Mouse (Mus musculus) lung, postnatal 0 days (tissue): Measurements from ENCODE around the gene Obp2b. TPM values are rescaled to one million over a fixed set of nuclear protein-coding genes. Genes with fewer than 3 reads are reported as not detected.

ENCODE experiments used
- ATAC-seq: fragments of 200-750 bp; cut with Nextera tagmentation; 2 replicates; pipeline ENCODE4 v1.8.0; 2017; ENCODE audit warnings: moderate library complexity
- DNase-seq: peaks from one replicate; pipeline ENCODE4 v3.0.0-alpha.2; 2016; ENCODE audit warnings: low spot score
- H3K27ac ChIP-seq: fragments of 300-500 bp; sonication (generic); 2 replicates; pipeline ENCODE4 v1.5.1; 2014; ENCODE audit warnings: antibody characterized with exemption, mild to moderate bottlenecking, low read length, mixed read lengths
- H3K27me3 ChIP-seq: fragments of 300-500 bp; sonication (generic); replicated peaks from 2 replicates; pipeline ENCODE4 v1.6.1; 2014; ENCODE audit warnings: low read length, mixed read lengths; ENCODE audit not compliant: insufficient read depth
- H3K36me3 ChIP-seq: fragments of 300-500 bp; sonication (generic); 2 replicates; pipeline ENCODE4 v1.6.1; 2014; ENCODE audit warnings: low read length, mixed read lengths; ENCODE audit not compliant: insufficient read depth
- H3K4me1 ChIP-seq: fragments of 300-500 bp; sonication (generic); 2 replicates; pipeline ENCODE4 v1.6.1; 2014; ENCODE audit warnings: antibody characterized with exemption, low read depth, low read length, mixed read lengths; ENCODE audit not compliant: insufficient read depth
- H3K4me2 ChIP-seq: fragments of 300-500 bp; sonication (generic); replicated peaks from 2 replicates; pipeline ENCODE4 v1.6.1; 2014; ENCODE audit warnings: low read depth, mild to moderate bottlenecking, low read length, moderate library complexity, mixed read lengths
- H3K4me3 ChIP-seq: fragments of 300-500 bp; sonication (generic); 2 replicates; pipeline ENCODE4 v1.5.1; 2014; ENCODE audit warnings: low read depth, low read length
- H3K9ac ChIP-seq: fragments of 300-500 bp; sonication (generic); replicated peaks from 2 replicates; pipeline ENCODE4 v1.6.1; 2014; ENCODE audit warnings: low read depth, mild to moderate bottlenecking
- H3K9me3 ChIP-seq: fragments of 300-500 bp; sonication (generic); 2 replicates; pipeline ENCODE4 v1.6.1; 2016; ENCODE audit warnings: low read length, mixed read lengths
- CTCF ChIP-seq: IDR thresholded peaks from 2 replicates; pipeline ENCODE4 v1.5.1; 2016; ENCODE audit warnings: antibody characterized with exemption, mild to moderate bottlenecking
- EP300 ChIP-seq: IDR thresholded peaks from 2 replicates; pipeline ENCODE4 v1.6.1; 2016; ENCODE audit warnings: antibody characterized with exemption, mild to moderate bottlenecking, control low read depth
- WGBS: fragments of 180-500 bp; shearing (Covaris S2); extraction: QIAGEN DNeasy Blood & Tissue Kit; methylation state at CpG from one replicate; pipeline ENCODE4 v1.1.7; 2014; 5-methylcytosine and 5-hydroxymethylcytosine counted together
- polyA plus RNA-seq: library from polyadenylated mRNA; unstranded; fragments of >200 nt; fragmentation: Nextera tagmentation; extraction: Ambion mirVana; gene quantifications from 2 replicates; pipeline ENCODE4 v1.2.1, GENCODE M21; 2015

The Obp2b gene
- polyA plus RNA-seq, 1 experiment from 2014 or later, result not detected

DNA sequence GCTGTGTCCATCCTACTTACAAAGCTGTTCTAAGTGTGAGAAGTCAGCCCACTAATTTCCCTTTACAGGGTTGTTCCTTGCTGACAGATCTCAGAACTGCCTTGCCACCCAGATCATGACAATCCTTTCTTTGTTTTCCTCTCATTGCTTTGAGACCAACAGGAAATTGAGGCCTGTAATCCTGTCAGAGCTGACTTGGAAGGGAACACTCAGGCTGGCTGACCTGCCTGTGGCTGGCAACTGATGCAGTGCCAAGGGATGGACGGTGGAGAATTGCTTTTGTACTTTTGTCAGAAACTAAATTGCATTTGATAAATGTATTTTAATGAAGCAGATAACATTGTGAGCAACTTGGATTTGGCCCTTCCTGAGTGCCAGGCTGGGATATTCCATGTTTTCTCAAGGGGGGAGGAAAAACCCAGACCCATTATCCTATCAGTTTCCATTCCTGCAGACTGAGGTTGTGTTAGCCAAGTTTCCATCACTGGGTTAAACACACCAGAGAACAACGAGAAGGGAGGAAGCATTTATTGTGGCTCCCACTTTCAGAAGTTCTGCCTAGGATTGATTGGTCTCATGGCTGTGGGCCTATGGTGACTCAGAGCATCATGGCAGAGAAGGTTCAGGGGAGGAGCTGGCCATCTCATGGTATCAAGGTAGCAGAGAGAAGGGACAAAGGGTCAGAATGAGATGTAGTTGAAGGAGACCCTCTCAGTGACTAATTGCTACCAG, 3.4 kb upstream of the Obp2b start:
- TF ChIP-seq EP300 (no peak), CTCF (no peak)
- Histone ChIP-seq H3K9ac (no peak overlapping the region), H3K4me2 (no peak overlapping the region), H3K36me3 (no peaks in the 10 kb centered on the region), H3K4me3 (no peak overlapping the region), H3K4me1 (no peaks in the 10 kb centered on the region), H3K27me3 (no peaks in the 10 kb centered on the region), H3K27ac (no peak overlapping the region), H3K9me3 (no peaks in the 10 kb centered on the region)
- ATAC-seq (no peak), DNase-seq (no peak)
- WGBS, result 51% methylated on average over 2 of the region's 2 CpGs

DNA sequence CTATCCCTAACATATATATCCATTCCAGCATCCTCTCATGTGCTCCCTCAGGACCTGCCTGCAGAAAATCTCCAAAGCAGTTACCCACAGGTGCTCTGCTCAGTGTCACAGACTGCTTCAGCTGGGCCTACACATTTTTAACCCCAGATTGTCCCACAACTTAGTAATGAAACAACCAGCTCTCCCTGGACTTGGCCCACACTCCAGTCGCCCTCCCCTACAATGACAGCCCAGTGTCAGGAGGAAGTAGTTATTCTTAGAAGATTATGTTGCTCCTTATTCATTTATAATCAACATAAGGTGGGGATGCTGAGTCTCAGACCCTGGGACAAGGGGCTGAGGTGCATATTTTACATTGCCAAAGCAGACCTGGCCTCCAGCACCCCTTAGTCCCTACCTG, 4.9 kb downstream of the Obp2b start:
- H3K27me3 ChIP-seq, result no peaks in the 10 kb centered on the region
- H3K4me2 ChIP-seq, result no peak overlapping the region
- WGBS, result 74% methylated on average over 1 of the region's 1 CpGs
- H3K9ac ChIP-seq, result no peak overlapping the region
- no peak for ATAC-seq
- H3K9me3 ChIP-seq, result no peaks in the 10 kb centered on the region
- no peaks in the 10 kb centered on the region for H3K4me1 ChIP-seq
- TF ChIP-seq EP300 (no peak), CTCF (no peak)
- no peak overlapping the region for H3K27ac ChIP-seq
- no peak for DNase-seq
- H3K36me3 ChIP-seq, result no peaks in the 10 kb centered on the region
- no peak overlapping the region for H3K4me3 ChIP-seq

DNA sequence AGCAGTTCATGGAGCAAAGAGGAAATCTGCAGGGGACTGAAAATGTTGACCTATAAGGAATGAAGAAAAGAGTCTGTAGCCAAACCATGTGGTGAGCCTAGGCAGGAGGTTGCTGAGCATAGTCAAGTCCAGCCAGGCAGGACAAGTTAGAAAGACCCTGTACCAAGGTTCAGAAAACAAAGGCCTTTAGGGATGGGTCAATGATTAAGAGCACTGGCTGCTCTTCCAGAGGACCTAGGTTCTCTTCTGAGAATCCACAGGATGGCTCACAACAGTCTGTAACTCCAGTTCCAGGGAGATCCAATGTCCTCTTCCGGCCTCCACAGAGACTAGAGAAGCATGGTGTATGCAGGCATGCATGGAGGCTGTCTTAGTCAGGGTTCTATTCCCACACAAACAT, 17.4 kb downstream of the Obp2b start:
- Histone ChIP-seq H3K4me2 (no peak overlapping the region), H3K4me1 (no peaks in the 10 kb centered on the region), H3K9ac (no peak overlapping the region), H3K36me3 (no peaks in the 10 kb centered on the region), H3K27ac (no peak overlapping the region), H3K9me3 (no peaks in the 10 kb centered on the region), H3K4me3 (no peak overlapping the region), H3K27me3 (no peaks in the 10 kb centered on the region)
- 90% methylated on average over 1 of the region's 1 CpGs for WGBS
- no peak for TF ChIP-seq EP300
- no peak for TF ChIP-seq CTCF
- ATAC-seq (no peak), DNase-seq (no peak)

DNA sequence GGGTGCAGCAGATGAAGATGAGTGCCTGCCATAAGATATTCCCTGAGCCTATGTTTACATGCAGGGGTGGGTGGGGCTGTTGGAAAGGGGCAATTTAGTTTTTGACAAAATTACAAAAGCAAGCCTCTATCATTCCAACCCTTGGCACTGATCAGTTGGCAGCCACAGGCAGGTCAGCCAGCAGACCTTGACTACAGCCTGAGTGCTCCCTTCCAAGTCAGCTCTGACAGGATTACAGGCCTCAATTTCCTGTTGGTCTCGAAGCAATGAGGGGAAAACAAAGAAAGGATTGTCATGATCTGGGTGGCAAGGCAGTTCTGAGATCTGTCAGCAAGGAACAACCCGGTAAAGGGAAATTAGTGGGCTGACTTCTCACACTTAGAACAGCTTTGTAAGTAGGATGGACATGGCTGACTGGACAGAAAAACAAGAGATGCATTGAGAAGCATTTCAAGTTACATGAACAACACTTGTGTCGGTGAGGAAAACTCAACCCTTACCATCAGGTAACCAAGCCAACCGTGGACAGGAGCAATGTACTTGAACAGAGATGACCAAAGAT, 21.3 kb downstream of the Obp2b start:
- no peak for DNase-seq
- Histone ChIP-seq H3K9me3 (no peaks in the 10 kb centered on the region), H3K36me3 (no peaks in the 10 kb centered on the region), H3K4me3 (no peak overlapping the region), H3K4me2 (no peak overlapping the region), H3K27ac (no peak overlapping the region), H3K4me1 (no peaks in the 10 kb centered on the region), H3K9ac (no peak overlapping the region), H3K27me3 (no peaks in the 10 kb centered on the region)
- ATAC-seq, result no peak
- TF ChIP-seq EP300 (no peak), CTCF (no peak)
- 60% methylated on average over 4 of the region's 4 CpGs for WGBS

DNA sequence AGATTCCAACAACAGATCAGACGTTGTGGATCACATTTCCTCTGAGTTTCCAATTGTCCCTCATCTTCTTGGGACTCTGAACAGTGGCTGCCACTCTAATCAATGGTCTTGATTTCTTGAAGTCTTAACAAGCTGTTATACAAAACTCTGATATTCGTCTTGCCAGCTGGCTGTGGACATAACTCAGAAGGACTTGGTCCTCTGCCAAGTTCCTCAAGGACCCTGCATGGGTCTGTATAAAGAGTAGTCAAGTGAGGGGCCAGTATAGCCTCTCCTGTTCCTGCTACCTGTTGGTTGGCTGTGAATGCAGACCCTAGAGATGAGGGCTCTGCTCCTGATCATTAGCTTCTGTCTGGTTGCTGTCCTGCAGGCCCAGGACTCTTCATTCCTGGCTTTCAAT, 28.5 kb downstream of the Obp2b start, which contains the start of gene Lcn3:
Gene Lcn3, plus strand, starts transcription at position 301 of the 400 bp plus-strand sequence.
- TF ChIP-seq CTCF (no peak), EP300 (no peak)
- no peaks in the 10 kb centered on the region for H3K4me1 ChIP-seq

DNA sequence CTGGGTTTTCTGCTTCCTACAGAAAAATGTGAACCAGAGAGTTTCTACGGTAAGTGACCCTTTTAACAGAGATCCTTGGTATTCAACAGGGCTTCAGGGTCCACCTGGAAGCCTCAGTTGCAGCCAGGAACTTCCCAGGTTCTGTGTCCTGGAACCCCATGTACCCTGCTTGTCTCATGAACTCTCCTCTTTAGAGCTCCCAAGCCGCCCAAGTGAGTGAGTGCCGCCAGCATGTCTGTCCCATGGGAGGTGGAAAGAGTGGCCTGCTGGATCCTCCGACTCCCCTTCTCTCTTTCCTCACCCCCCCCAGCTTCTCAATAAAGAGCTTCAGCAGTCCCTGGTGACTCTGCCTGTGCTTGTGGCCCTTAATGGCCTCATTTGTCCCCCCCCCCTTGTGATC, 31.0 kb downstream of the Obp2b start:
- Histone ChIP-seq H3K9ac (no peak overlapping the region), H3K4me1 (no peaks in the 10 kb centered on the region), H3K36me3 (no peaks in the 10 kb centered on the region), H3K9me3 (no peaks in the 10 kb centered on the region), H3K27ac (no peak overlapping the region), H3K4me2 (no peak overlapping the region), H3K27me3 (no peaks in the 10 kb centered on the region), H3K4me3 (no peak overlapping the region)
- 74% methylated on average over 4 of the region's 4 CpGs for WGBS
- no peak for TF ChIP-seq EP300
- no peak for TF ChIP-seq CTCF
- DNase-seq, result no peak
- no peak for ATAC-seq

More for the DNA sequence above, 28.5 kb downstream of the Obp2b start, which contains the start of gene Lcn3:
- no peaks in the 10 kb centered on the region for H3K27me3 ChIP-seq
- no peak within 1 kb of the TSS for H3K4me3 ChIP-seq
- H3K9ac ChIP-seq, result no peak within 1 kb of the TSS
- ATAC-seq (no peak), DNase-seq (no peak)
- H3K27ac ChIP-seq, result no peak within 1 kb of the TSS
- 14% methylated on average over 2 of the region's 2 CpGs for WGBS
- no peaks in the 10 kb centered on the region for H3K36me3 ChIP-seq
- H3K9me3 ChIP-seq, result no peaks in the 10 kb centered on the region
- no peak within 1 kb of the TSS for H3K4me2 ChIP-seq
